Mouse (Mus musculus): Measurements from ENCODE around the gene Sdhaf3.

The Sdhaf3 gene

DNA sequence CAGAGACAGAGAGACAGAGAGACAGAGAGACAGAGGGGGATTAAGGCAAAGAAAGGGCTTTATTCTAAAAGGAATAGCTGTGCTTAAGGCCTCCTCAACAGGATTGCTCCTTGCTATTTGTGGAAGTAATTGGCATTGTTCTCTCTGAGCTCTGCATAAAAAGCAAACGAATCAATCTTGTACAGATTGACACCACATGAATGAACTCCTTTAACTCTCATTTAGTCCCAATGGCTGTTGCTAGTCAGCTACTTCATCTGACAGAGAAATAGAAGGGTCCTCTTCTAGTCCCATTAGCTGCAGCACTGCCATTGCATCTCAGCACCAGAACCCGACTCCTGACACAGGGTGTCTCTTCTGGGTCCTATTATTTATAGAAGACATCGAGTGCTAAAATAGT, 113.0 kb downstream of the Sdhaf3 start:
- DNase-seq (ENCODE audit: low spot score) = no peak

DNA sequence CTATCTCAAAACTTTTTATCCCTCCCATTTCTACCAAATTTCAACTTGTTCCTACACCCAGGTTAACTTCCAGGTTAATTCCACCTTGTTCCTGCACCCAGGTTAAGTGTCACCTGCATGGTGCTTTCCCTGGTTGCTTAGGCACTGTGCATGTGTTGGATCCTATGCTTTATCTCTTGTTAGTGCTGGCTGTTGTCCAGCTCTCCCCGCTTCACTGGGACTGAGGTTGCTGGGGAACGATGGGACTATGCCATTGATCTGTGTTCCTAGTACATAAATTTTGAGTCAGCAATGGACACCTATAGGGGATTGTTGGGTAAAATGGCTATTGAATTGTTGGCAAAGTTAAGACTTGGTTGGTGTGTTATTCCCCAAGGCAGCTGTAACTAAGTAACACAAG, 113.7 kb downstream of the Sdhaf3 start:
- no peak for DNase-seq (ENCODE audit: low spot score)

DNA sequence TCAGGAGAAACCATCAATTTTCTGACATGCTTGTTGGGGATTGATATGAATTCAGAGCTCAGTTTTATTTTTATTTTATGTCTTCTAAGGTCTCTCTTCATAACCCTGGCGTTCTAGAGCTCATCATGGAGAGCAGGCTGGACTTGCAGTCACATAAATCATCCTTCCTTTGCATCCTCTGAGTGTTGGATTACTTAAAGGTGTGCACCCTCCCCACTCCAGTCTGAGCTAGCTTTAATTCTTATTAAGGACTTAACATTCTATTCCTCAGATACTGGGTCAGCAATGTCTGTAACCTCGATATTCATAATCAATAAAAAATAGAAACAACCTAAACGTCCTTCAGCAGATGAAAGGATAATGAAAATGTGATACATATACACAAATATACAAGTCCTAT, 126.2 kb downstream of the Sdhaf3 start:
- no peak for DNase-seq (ENCODE audit: low spot score)

DNA sequence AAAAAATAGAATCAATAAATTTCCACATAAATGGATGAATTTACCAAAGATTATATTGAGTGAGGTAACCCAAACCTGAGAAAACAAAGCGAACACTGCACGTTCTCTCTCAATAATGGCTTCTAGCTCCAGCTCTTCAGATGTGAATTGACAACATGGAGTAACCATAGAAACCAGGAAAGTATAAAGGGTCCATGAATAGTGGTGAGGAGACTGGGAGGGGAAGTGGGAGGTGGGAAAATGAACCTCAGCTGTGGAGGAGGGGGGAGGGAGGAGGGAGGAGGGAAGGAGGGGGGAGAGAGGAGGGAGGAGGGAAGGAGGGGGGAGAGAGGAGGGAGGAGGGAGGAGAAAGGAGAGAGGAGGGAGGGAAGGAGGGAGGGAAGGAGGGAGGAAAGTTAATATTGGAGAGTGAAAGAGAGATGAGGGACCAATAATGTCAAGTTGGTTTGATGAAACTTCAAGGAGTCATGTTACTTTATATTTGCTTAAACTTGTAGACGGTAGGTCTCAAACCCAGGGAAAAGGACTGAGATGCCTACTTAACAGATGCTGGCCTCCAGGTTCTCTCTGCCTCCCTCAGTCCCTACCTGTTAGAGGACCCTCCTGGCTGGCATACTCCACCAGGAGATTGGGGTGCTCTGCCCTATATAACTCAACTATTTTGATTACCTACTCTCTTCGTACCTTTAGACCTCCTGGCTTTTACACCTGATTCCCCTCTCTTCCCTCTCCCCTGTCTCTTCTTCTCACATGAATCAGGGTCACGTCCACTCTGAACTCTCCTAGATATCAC, 126.9 kb downstream of the Sdhaf3 start:
- no peak for DNase-seq (ENCODE audit: low spot score)

DNA sequence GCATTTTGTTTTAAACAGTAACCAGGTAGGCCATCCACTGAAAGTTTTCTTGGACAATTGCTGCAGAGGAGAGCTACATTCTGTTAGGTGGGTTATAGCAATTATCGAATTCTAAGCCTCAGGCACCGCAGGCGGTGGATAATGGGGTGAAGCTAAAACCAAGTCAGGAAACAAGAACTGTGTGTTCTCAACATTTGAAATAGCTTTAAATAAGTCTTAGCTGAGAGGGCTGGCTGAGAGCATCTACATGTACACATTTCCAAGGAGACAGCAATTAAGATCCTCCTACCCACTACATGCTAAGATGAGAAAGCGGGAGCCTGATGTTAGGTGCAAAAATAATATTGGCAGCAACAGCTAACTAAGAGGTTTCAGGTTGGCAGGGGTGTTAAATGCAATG, 127.9 kb downstream of the Sdhaf3 start:
- no peak for DNase-seq (ENCODE audit: low spot score)

DNA sequence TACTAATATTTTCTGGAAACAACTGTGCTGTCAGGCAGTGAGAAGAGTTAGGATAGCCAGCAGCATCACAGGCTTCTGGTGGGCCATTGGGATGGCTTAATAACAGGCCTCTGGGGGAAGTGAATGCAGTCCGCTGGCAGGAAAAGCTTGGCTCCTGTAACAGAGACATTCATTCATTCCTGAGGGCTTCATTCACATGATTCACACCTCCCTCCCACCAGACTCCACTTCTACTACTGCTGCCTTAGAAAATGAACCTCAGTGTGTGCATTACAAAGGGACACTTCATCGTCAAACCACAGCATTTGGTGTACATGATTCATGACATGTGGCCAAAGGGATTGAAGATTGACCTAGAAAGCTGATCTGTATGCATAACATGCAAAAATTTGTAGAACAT, 128.6 kb downstream of the Sdhaf3 start:
- no peak for DNase-seq (ENCODE audit: low spot score)

DNA sequence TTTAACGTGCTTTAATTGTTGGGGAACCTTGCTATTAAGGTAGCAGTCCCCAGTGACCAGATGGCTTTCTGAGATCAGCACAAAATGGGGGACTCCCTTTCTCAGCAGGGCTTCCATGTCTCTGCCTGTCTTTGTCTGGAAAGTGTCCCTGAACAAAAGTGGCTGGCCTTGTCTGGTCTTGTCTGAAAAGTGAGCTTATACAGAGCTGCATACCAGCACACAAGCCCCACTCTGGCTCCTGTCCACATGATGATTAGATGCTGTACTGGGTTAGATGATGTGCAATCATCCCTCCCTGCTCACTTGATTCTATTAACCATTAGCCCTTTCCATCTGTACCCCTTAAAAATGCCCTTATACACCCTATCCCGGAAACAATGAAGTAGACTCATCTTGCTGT, 129.7 kb downstream of the Sdhaf3 start:
- DNase-seq (ENCODE audit: low spot score) = no peak

DNA sequence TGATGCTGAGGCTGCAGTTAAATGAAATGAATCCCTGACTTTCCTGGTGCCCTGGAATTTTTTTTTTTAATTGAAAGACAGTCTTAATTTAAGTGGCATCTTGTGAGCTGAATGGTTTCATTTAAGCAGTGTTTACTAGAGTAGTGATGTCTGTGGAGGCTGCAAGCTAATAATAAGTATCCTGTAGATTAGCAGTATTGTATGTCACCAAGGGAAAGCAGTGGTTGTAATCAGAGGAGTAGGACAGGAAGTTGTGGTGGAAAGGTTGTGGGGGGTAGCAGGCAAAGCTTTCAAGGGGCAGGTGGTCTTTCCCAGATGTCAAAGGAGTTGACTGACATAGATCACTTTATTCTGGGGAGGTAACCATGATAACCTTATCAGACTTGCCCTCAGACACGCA, 136.3 kb downstream of the Sdhaf3 start:
- no peak for DNase-seq (ENCODE audit: low spot score)
